ENCODE assay signal across 15 mouse cellular contexts in genomic region chr10:53469611-53470010, GRCm38 (mm10).
DNase-seq lines count a peak whose midpoint lies in the region; ATAC-seq and TF ChIP-seq lines count a peak whose summit lies in the region.
"Had no signal": no experiment of that assay in that cellular context is flagged by ENCODE, and none has a peak within 500 bp of the region (broad histone marks: within the 10 kb centered on the region; RNA-seq: fewer than 3 reads in every experiment).

No protein-coding gene starts in this region.

- H3K4me1 ChIP-seq in liver, adult 2 months (ENCODE audit: control insufficient read depth, insufficient read depth, low read length) = no peaks in the 10 kb centered on the region; the same call in 1 of the 2 replicates
- peaks cover 3% of the 10 kb centered on the region for H3K4me1 ChIP-seq in stomach, postnatal 0 days (replicated peaks; ENCODE audit: control insufficient read depth, insufficient read depth)
- H3K4me1 ChIP-seq: embryonic facial prominence, embryonic 13.5 days; liver, embryonic 13.5 days had no signal

- TF ChIP-seq EP300 in stomach, postnatal 0 days (optimal IDR thresholded peaks at IDR 0.05) = no peak

- no peak overlapping the region for H3K9ac ChIP-seq in liver, adult 2 months (ENCODE audit: low read depth, low read length)
- H3K9ac ChIP-seq in stomach, postnatal 0 days (ENCODE audit: low read length) = no peak overlapping the region
- H3K9ac ChIP-seq: embryonic facial prominence, embryonic 13.5 days; hindbrain, embryonic 15.5 days; liver, embryonic 13.5 days had no signal

- no peaks in the 10 kb centered on the region for H3K79me2 ChIP-seq in liver, adult 2 months (ENCODE audit: control insufficient read depth, insufficient read depth, low read length)

- no peak for TF ChIP-seq POLR2A in liver, adult 2 months (IDR thresholded peaks at IDR 0.05; ENCODE audit: extremely low read depth, insufficient read depth, low read length)

- H3K4me2 ChIP-seq in stomach, postnatal 0 days (replicated peaks; ENCODE audit: low read depth) = no peak overlapping the region
- H3K4me2 ChIP-seq: embryonic facial prominence, embryonic 13.5 days; hindbrain, embryonic 15.5 days; liver, embryonic 13.5 days had no signal

- 35% methylated on average over 1 of the region's 1 CpGs for WGBS in liver, adult 2 months
- WGBS in stomach, postnatal 0 days = 62% methylated on average over 1 of the region's 1 CpGs

- TF ChIP-seq CTCF in liver, adult 2 months (IDR thresholded peaks at IDR 0.05; ENCODE audit: low read depth, low read length) = no peak
- TF ChIP-seq CTCF in stomach, postnatal 0 days (IDR thresholded peaks at IDR 0.05; ENCODE audit: low read depth) = no peak

- H3K27me3 ChIP-seq in liver, adult 2 months (ENCODE audit: control insufficient read depth, insufficient read depth, low read length) = no peaks in the 10 kb centered on the region
- H3K27me3 ChIP-seq in stomach, postnatal 0 days (ENCODE audit: control insufficient read depth, insufficient read depth, low read length) = no peaks in the 10 kb centered on the region
- H3K27me3 ChIP-seq: embryonic facial prominence, embryonic 13.5 days; hindbrain, embryonic 15.5 days; liver, embryonic 13.5 days had no signal

- ATAC-seq in stomach, postnatal 0 days (ENCODE audit: low FRiP score, low TSS enrichment) = 0 out of 2 replicates have a peak, but pooled peaks have one; percentile 45

- no peak overlapping the region for H3K27ac ChIP-seq in liver, adult 2 months (replicated peaks; ENCODE audit: insufficient read depth, low read depth, low read length)
- no peak overlapping the region for H3K27ac ChIP-seq in stomach, postnatal 0 days (replicated peaks)
- H3K27ac ChIP-seq: embryonic facial prominence, embryonic 13.5 days; hindbrain, embryonic 15.5 days; liver, embryonic 13.5 days had no signal

- intact Hi-C loops in gastrocnemius, postnatal 36 days (cut with DNase I) = no loop called here

- no peaks in the 10 kb centered on the region for H3K9me3 ChIP-seq in stomach, postnatal 0 days (ENCODE audit: control insufficient read depth, low read length)
- H3K9me3 ChIP-seq: hindbrain, embryonic 15.5 days; liver, embryonic 13.5 days had no signal

- H3K4me3 ChIP-seq in liver, adult 2 months (ENCODE audit: insufficient read depth, low read depth, low read length) = no peak overlapping the region
- no peak overlapping the region for H3K4me3 ChIP-seq in stomach, postnatal 0 days (ENCODE audit: low read depth, low read length)
- H3K4me3 ChIP-seq: embryonic facial prominence, embryonic 13.5 days; hindbrain, embryonic 15.5 days; liver, embryonic 13.5 days had no signal

- DNase-seq in liver, adult 2 months (ENCODE audit: extremely low read depth, low read depth, low spot score) = peak; percentile 28
- no peak for DNase-seq in liver
- DNase-seq in gastrocnemius, postnatal 36 days = peak; percentile 55 to 72
- peak; percentile 65 for DNase-seq in heart, postnatal 4 days
- peak; percentile 18 for DNase-seq in stomach, postnatal 0 days (ENCODE audit: low spot score)
- DNase-seq in thymus, postnatal 10 days (ENCODE audit: low spot score in 2 of 2) = no peak
- DNase-seq in adrenal gland, postnatal 4 days (ENCODE audit: low spot score in 2 of 2) = no peak
- DNase-seq in adrenal gland, adult (ENCODE audit: inconsistent age in 2 of 2, low spot score in 1 of 2) = no peak
- DNase-seq: cerebellum, adult 11 months; layer of hippocampus, adult 9-11 months; liver, embryonic 13.5 days; midbrain, embryonic 14.5 days; thymus, postnatal 14 days had no signal

- H3K36me3 ChIP-seq in liver, adult 2 months (ENCODE audit: control insufficient read depth, insufficient read depth, low read length) = no peaks in the 10 kb centered on the region
- no peaks in the 10 kb centered on the region for H3K36me3 ChIP-seq in stomach, postnatal 0 days (ENCODE audit: control insufficient read depth, insufficient read depth, low read length)
- H3K36me3 ChIP-seq: embryonic facial prominence, embryonic 13.5 days; hindbrain, embryonic 15.5 days; liver, embryonic 13.5 days had no signal

Comparison
In these comparisons a context has a peak if more than half of its experiments do, and no peak if none do; other contexts are left out.
1. DNase-seq: peak in liver, adult 2 months (single experiment), gastrocnemius, postnatal 36 days (2 of 2), heart, postnatal 4 days (single experiment) and stomach, postnatal 0 days (single experiment); none in liver (single experiment), thymus, postnatal 10 days (0 of 2), adrenal gland, postnatal 4 days (0 of 2) and adrenal gland, adult (0 of 2).